Mouse (Mus musculus): ENCODE results near the gene Col17a1.

Gene Col17a1

GRCm38 (mm10) chr19:47659765-47660408, 32.0 kb downstream of the Col17a1 start:
- DNase-seq: no peak

GRCm38 (mm10) chr19:47658914-47659535, 32.9 kb downstream of the Col17a1 start:
- peak; percentile 80 for DNase-seq

GRCm38 (mm10) chr19:47654896-47655295, 37.0 kb downstream of the Col17a1 start:
- no peak for DNase-seq

DNA sequence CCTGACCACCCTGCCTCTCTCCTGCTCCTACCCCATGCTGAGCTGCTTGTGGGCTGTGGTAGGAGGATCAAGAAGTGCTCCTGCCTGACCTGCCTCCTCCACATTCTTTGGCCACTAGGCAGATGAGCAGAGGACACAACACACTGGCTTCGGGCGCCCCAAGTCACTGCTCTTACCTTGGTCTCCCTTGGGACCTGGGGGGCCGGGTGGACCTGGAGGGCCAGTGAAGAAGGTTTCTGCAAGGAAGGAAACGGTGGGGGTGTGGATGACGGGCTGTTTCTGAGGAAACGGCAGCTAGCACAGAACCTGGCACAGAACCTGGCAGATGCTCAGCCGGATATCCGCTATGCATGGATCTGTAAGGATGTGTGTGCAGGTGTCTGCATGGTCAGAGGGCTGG, 38.7 kb downstream of the Col17a1 start:
- no peak for DNase-seq

DNA sequence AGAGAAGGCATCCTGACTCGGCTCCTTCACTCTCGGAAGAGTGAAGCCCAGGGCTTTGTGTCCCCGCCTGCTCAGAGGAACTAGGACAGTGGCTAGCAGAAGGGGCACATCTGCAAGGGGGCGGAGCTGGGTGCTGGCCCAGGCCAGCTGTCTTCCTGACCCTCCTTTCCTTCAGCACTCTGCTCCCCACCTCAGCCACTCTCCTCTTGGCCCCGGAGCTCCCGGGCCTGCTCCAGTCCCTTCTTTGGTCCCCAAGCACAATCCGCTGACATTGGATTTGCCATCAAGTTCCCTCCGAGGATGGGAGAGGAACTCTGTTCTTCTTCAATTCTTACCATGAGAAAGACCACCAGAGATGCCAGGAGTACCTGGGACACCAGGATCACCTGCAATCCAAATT, 39.6 kb downstream of the Col17a1 start:
- no peak for DNase-seq

GRCm38 (mm10) chr19:47651160-47651480, 40.8 kb downstream of the Col17a1 start:
- DNase-seq: no peak

GRCm38 (mm10) chr19:47650366-47651159, 41.3 kb downstream of the Col17a1 start:
- DNase-seq: no peak

- no peak for DNase-seq
These were observed 42.8 kb downstream of the Col17a1 start for GRCm38 (mm10) chr19:47649071-47649470.

DNA sequence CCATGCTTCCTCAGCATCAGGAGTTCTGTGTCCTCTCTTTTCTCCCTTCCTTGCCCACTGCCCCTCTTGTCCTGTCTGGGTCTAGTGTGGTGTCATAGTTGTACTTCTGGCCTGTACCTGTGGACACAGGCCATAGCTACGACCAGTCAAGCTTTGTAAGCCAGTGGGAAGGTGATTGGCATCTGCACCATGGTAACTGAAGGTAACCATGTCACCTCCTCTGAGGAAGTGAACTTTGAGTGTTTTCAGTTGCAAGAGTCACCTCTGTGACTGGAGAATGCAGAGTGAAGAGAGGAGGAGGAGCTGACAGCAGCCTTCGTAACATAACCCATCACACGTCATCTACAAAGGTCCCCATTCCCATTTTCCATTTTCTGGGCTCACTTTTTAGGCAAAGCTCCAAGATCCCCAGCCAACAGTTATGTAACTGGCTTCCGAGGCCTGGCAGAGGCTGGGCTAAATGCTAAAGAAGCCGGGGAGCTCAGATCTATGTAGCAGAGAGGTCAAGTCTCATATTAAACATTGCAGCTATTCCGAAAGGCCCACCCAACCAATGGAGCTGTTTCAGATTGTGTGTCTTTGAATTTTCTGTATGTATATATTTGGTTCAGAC, 45.3 kb downstream of the Col17a1 start:
- DNase-seq: no peak

DNA sequence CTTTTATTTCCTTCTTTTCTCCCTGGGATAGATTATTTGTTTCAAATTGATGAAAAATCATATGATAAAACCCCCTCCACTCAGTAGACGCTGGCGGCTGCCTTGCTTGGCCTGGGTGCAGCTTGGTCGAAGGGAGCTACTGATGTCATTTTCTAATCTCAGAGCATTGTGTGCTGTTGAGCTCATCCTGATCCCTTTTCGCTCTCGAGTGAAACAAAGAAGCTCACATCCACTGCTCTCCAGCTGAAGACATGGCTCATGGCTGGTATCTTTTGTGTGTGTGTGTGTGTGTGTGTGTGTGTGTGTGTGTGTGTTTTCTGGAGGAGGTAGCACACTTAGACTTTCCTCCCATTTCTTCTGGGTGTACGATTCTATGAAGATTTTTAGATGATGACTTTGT, 46.3 kb downstream of the Col17a1 start:
- peak; percentile 56 for DNase-seq

DNA sequence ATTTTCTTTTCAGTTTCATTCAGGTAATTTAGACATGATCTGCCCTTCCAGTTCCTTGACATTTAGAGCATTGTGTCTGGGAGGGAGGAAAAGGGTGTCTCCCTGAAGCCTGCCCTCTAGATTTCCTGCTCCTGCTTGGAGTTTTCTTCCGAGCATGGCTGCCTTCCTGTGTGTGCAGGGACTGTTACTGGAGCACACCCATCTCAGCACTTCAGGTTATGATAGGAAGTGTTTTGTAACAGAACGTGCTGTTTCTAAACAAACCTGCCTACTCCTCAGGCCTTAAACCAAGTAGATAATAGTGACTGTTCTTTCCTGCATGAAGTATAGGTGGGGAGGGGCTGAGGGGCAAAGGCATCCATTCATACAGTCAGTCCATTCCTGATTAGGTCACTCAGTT, 48.0 kb downstream of the Col17a1 start:
- DNase-seq: no peak

- no peak for DNase-seq
These were observed 56.5 kb downstream of the Col17a1 start for GRCm38 (mm10) chr19:47635380-47635779.

- no peak for DNase-seq
These were observed 60.1 kb downstream of the Col17a1 start for GRCm38 (mm10) chr19:47631799-47632198.

DNA sequence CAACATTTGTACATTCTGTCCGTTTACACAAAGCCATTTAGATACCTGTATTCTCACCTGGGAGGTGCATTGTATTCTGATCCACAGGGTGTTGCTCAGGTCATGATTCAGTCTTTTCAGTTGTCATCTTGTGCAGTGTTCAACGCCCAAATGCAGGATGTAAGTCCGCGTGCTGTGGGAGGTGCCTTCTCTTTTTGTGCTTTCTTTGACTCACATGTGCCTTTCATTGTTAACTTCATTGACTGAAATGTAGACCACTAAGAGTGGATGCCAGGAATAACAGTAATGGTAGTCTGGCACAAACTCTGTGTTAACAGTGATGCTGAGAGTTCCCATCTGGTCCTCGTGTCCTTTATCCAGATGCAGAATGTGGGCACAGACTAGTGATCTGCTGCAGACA, 61.5 kb downstream of the Col17a1 start:
- no peak for DNase-seq

GRCm38 (mm10) chr19:47629068-47629467, 62.8 kb downstream of the Col17a1 start:
- DNase-seq: no peak

- DNase-seq: peak; percentile 21
These were observed 64.4 kb downstream of the Col17a1 start for GRCm38 (mm10) chr19:47627450-47627849.

GRCm38 (mm10) chr19:47624940-47625711, 66.8 kb downstream of the Col17a1 start:
- no peak for DNase-seq

DNA sequence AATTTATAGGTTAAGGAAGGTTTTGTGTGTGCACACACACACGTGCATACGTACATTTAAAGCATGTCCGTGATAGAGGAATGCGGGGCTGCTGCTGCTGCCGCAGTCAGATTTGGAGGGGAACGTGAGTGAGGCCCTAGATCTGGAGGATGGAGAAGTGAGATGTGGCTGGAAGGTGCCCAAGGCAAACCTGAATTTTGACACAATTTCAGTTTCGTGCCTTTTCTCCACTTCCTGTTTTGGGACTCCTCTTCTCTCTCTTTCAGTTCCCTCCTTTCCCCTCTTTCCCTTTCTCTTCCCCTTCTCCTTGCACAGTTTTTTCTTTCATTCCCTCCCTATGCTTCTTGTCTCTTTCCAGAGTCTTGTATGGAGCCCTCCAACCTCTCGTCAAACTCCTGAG, 70.4 kb downstream of the Col17a1 start:
- no peak for DNase-seq

DNA sequence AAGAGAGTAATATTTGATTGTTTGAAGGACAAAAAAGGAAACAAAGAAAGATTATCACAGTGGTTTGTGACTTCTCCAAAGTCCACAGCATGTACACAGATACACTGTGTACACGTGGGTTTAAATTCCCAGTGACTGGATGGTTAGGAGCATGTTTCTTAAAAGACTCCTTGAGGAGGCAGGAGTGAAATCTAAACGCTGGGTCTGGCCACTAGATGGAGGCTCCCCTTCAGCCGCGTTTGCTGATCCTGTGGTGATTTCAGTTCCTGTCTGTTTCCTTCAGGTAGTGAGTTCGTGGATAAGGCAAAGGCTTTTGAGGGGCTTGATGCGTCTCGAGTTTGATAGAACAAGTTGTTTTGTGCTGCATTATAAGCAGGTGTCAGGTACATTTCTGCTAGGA, 78.5 kb downstream of the Col17a1 start:
- DNase-seq: no peak

- DNase-seq: no peak
These were observed 83.4 kb downstream of the Col17a1 start for GRCm38 (mm10) chr19:47608513-47608912.
